Comparison of ENCODE assay signal across 29 mouse cellular contexts in the genomic region with DNA sequence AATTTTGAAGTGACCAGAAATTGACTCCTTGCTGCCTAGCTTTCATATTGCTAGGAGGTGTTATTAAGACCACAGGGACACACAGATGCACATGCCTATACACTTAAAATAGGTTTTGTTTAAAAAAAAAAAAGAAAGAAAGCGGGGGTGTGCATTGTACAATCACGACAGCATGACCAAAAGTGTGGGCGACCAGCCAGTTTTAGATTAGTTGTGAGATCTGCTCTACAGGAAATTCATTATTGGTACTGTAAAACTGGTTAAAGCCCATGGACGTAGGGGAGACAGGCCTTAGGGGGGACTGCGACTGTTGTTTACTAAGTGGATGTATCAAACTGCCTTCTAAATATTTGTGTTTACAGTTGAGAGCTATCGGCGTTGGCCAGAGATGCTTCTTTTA. TPM values are rescaled to one million over a fixed set of nuclear protein-coding genes. Genes with fewer than 3 reads are reported as not detected.
"Had no signal": no experiment of that assay in that cellular context is flagged by ENCODE, and none has a peak within 500 bp of the region (broad histone marks: within the 10 kb centered on the region; RNA-seq: fewer than 3 reads in every experiment).

No protein-coding gene starts in this region.

- H3K27me3 ChIP-seq: heart, embryonic 15.5 days had no signal

- H3K4me3 ChIP-seq: heart, adult 2 months; heart, embryonic 13.5 days; heart, embryonic 15.5 days; hindbrain, embryonic 13.5 days; kidney, embryonic 15.5 days; layer of hippocampus, adult 2 months; left cerebral cortex, adult 2 months; limb, embryonic 10.5 days; limb, embryonic 12.5 days had no signal

- DNase-seq: gastrocnemius, postnatal 14 days; gastrocnemius, postnatal 36 days; heart, adult 11 months; heart, adult 2 months; heart, postnatal 14 days; heart, postnatal 36 days; kidney, adult 11 months; kidney, adult 2 months; kidney, adult 9 months; kidney, postnatal 14 days; kidney, postnatal 36 days; liver had no signal

- H3K27ac ChIP-seq: heart, adult 2 months; heart, embryonic 13.5 days; heart, embryonic 15.5 days; hindbrain, embryonic 13.5 days; hindbrain, embryonic 15.5 days; hindbrain, postnatal 0 days; kidney, embryonic 15.5 days; kidney, postnatal 0 days; layer of hippocampus, adult 2 months; left cerebral cortex, adult 2 months; limb, embryonic 10.5 days; limb, embryonic 12.5 days had no signal

- H3K36me3 ChIP-seq: heart, embryonic 13.5 days; heart, embryonic 15.5 days; hindbrain, embryonic 13.5 days; hindbrain, embryonic 15.5 days; kidney, embryonic 15.5 days; limb, embryonic 10.5 days; limb, embryonic 12.5 days had no signal

RNA-seq across cellular contexts. Expression of a gene that starts 21.2 kb away (rescaled TPM):
- total RNA-seq: gastrocnemius, adult 18-20 months; gastrocnemius, adult 8-10 months; gastrocnemius, postnatal 14 days; gastrocnemius, postnatal 36 days; hindbrain, postnatal 0 days; layer of hippocampus, adult 2 months; layer of hippocampus, postnatal 10 days; left cerebral cortex, postnatal 14 days; left cerebral cortex, postnatal 36 days had no signal
- polyA plus RNA-seq: heart, embryonic 11.5 days; limb, embryonic 10.5 days had no signal
